In genomic region chr1:166049046-166049827, GRCm38 (mm10) we compare ENCODE assay signal across 8 mouse cellular contexts. TPM values are rescaled to one million over a fixed set of nuclear protein-coding genes. Genes with fewer than 3 reads are reported as not detected.
DNase-seq lines count a peak whose midpoint lies in the region; ATAC-seq and TF ChIP-seq lines count a peak whose summit lies in the region.

No protein-coding gene starts in this region.

- H3K9me3 ChIP-seq in lung, postnatal 0 days (ENCODE audit: low read length), result no peaks in the 10 kb centered on the region
- H3K9me3 ChIP-seq in forebrain, embryonic 11.5 days (ENCODE audit: control insufficient read depth, low read length), result no peaks in the 10 kb centered on the region
- H3K9me3 ChIP-seq in limb, embryonic 13.5 days, result no peaks in the 10 kb centered on the region

- peak overlapping the region; percentile 79 for H3K4me2 ChIP-seq in lung, postnatal 0 days (replicated peaks; ENCODE audit: low read depth, low read length)
- peak overlapping the region; percentile 93 for H3K4me2 ChIP-seq in forebrain, embryonic 11.5 days (ENCODE audit: low read depth, low read length, severe bottlenecking)
- H3K4me2 ChIP-seq in limb, embryonic 13.5 days (replicated peaks), result peak overlapping the region; percentile 92

- TF ChIP-seq EP300 in lung, postnatal 0 days (IDR thresholded peaks at IDR 0.05), result no peak

- H3K27ac ChIP-seq in lung, postnatal 0 days (ENCODE audit: low read length), result no peak overlapping the region
- peak overlapping the region; percentile 57; the same call in 1 of the 2 replicates for H3K27ac ChIP-seq in forebrain, embryonic 11.5 days (ENCODE audit: low read depth, low read length)
- H3K27ac ChIP-seq in limb, embryonic 13.5 days, result peak overlapping the region; percentile 61; the same call in 1 of the 2 replicates

- H3K4me3 ChIP-seq in lung, postnatal 0 days (ENCODE audit: low read depth, low read length), result peak overlapping the region; percentile 36; the same call in 1 of the 2 replicates
- peak overlapping the region; percentile 40 for H3K4me3 ChIP-seq in forebrain, embryonic 11.5 days (ENCODE audit: low read depth, low read length)
- peak overlapping the region; percentile 48 for H3K4me3 ChIP-seq in limb, embryonic 13.5 days

- no peak for ATAC-seq in lung, postnatal 0 days
- ATAC-seq in forebrain, embryonic 11.5 days (replicated peaks; ENCODE audit: low FRiP score), result peak; percentile 62
- peak; percentile 73 for ATAC-seq in limb, embryonic 13.5 days (ENCODE audit: low FRiP score, low read depth)
- ATAC-seq in erythroid progenitor cell, adult 5-6 weeks (replicated peaks; ENCODE audit: low FRiP score, poor library complexity, severe bottlenecking), result no peak

- WGBS in lung, postnatal 0 days, result 17% methylated on average over 11 of the region's 11 CpGs
- 12% methylated on average over 11 of the region's 11 CpGs for WGBS in forebrain, embryonic 11.5 days
- 5% methylated on average over 11 of the region's 11 CpGs for WGBS in limb, embryonic 13.5 days

- no peak for DNase-seq in lung, postnatal 0 days (ENCODE audit: low spot score)
- DNase-seq in lung, postnatal 36 days, result no peak
- DNase-seq in forebrain, embryonic 11.5 days (ENCODE audit: low spot score), result peak; percentile 73
- peak; percentile 44 for DNase-seq in retina, postnatal 1 day
- no peak for DNase-seq in cerebellum, adult 11 months
- DNase-seq in gastrocnemius, postnatal 10 days, result no peak

- H3K4me1 ChIP-seq in lung, postnatal 0 days (ENCODE audit: insufficient read depth, low read depth, low read length), result 0 out of 2 replicates have a peak, but pooled peaks cover 7% of the 10 kb centered on the region
- peaks cover 26% of the 10 kb centered on the region for H3K4me1 ChIP-seq in forebrain, embryonic 11.5 days (replicated peaks; ENCODE audit: control insufficient read depth, insufficient read depth, low read length)
- peaks cover 56% of the 10 kb centered on the region for H3K4me1 ChIP-seq in limb, embryonic 13.5 days

- H3K9ac ChIP-seq in lung, postnatal 0 days (replicated peaks; ENCODE audit: low read depth), result no peak overlapping the region
- H3K9ac ChIP-seq in forebrain, embryonic 11.5 days (ENCODE audit: low read length), result peak overlapping the region; percentile 58; the same call in 1 of the 2 replicates
- H3K9ac ChIP-seq in limb, embryonic 13.5 days, result peak overlapping the region; percentile 59

- H3K27me3 ChIP-seq in lung, postnatal 0 days (replicated peaks; ENCODE audit: insufficient read depth, low read length), result no peaks in the 10 kb centered on the region
- peaks cover 12% of the 10 kb centered on the region for H3K27me3 ChIP-seq in forebrain, embryonic 11.5 days (ENCODE audit: control insufficient read depth, insufficient read depth, low read length)
- H3K27me3 ChIP-seq in limb, embryonic 13.5 days, result peaks cover 25% of the 10 kb centered on the region

- no peaks in the 10 kb centered on the region for H3K36me3 ChIP-seq in lung, postnatal 0 days (ENCODE audit: insufficient read depth, low read length)
- no peaks in the 10 kb centered on the region for H3K36me3 ChIP-seq in forebrain, embryonic 11.5 days (ENCODE audit: control insufficient read depth, insufficient read depth, low read length)
- no peaks in the 10 kb centered on the region for H3K36me3 ChIP-seq in limb, embryonic 13.5 days

- no peak for TF ChIP-seq CTCF in lung, postnatal 0 days (IDR thresholded peaks at IDR 0.05)

RNA-seq across cellular contexts. Expression of gene Pou2f1, which starts 46.8 kb away (rescaled TPM):
- 7.9 and 8.1 TPM in 2 replicates for polyA plus RNA-seq in lung, postnatal 0 days (2015; fragmentation: Nextera tagmentation; extraction: Ambion mirVana)
- polyA plus RNA-seq in forebrain, embryonic 11.5 days (2014; fragmentation: Nextera tagmentation; extraction: Ambion mirVana), result 32.3 and 35.0 TPM in 2 replicates
- 15.3 and 15.9 TPM in 2 replicates for polyA plus RNA-seq in limb, embryonic 13.5 days (2015; fragmentation: Nextera tagmentation; extraction: Ambion mirVana)
- 40.4 and 54.1 TPM in 2 replicates for total RNA-seq in erythroid progenitor cell, adult 5-6 weeks (2015; ENCODE audit: low replicate concordance)
- 26.4 and 28.9 TPM in 2 replicates for total RNA-seq in erythroid progenitor cell, adult 5-6 weeks (2017; ENCODE audit: low replicate concordance)
- total RNA-seq in gastrocnemius, postnatal 10 days (2021), result 10 to 100 TPM in 1 of 2 experiments, 1 to 10 TPM in 1; 9.6 to 11.4 TPM

Comparison
In these comparisons a context has a peak if more than half of its experiments do, and no peak if none do; other contexts are left out.
1. ATAC-seq: peak in forebrain, embryonic 11.5 days (single experiment) and limb, embryonic 13.5 days (single experiment); none in lung, postnatal 0 days (single experiment) and erythroid progenitor cell, adult 5-6 weeks (single experiment).
2. DNase-seq: peak in forebrain, embryonic 11.5 days (single experiment) and retina, postnatal 1 day (single experiment); none in lung, postnatal 0 days (single experiment), lung, postnatal 36 days (single experiment), cerebellum, adult 11 months (single experiment) and gastrocnemius, postnatal 10 days (single experiment).
3. Peak in every context shown above with its lines, with median percentiles within 50 percentile points of each other: H3K4me2 ChIP-seq and H3K4me3 ChIP-seq.